Mouse (Mus musculus) MEL (cell line): Measurements from ENCODE around the gene Ldlrap1. TPM values are rescaled to one million over a fixed set of nuclear protein-coding genes. Genes with fewer than 3 reads are reported as not detected.

Experiments
- DNase-seq: peaks from one replicate; pipeline ENCODE4 v3.0.0; 2011; ENCODE audit warnings: low read depth, low spot score
- H3K27ac ChIP-seq: 2 replicates; pipeline ENCODE4 v1.5.1; 2012; ENCODE audit warnings: low read depth, mild to moderate bottlenecking, control low read depth, low read length, moderate library complexity; ENCODE audit not compliant: control insufficient read depth
- H3K27me3 ChIP-seq, 2 experiments: fragments of 150-350 bp in 1 of 2; sonication (generic) in 1 of 2; 2 replicates each; pipeline ENCODE4 v1.6.1; 2012; ENCODE audit warnings: low read length in 2 of 2, mild to moderate bottlenecking in 2 of 2, improper control_type of control experiment in 1 of 2, moderate library complexity in 1 of 2; ENCODE audit not compliant: insufficient read depth in 2 of 2, control insufficient read depth in 1 of 2
- H3K36me3 ChIP-seq, 2 experiments: 2 replicates each; pipeline ENCODE4 v1.6.1; 2012 to 2014; ENCODE audit warnings: low read length in 2 of 2, improper control_type of control experiment in 1 of 2, inconsistent platforms in 1 of 2, mild to moderate bottlenecking in 1 of 2; ENCODE audit not compliant: insufficient read depth in 2 of 2, control insufficient read depth in 1 of 2
- H3K4me1 ChIP-seq, 2 experiments: fragments of 150-350 bp in 1 of 2; sonication (generic) in 1 of 2; 2 replicates each; pipeline ENCODE4 v1.6.1; 2012; ENCODE audit warnings: low read length in 2 of 2, improper control_type of control experiment in 1 of 2, mild to moderate bottlenecking in 1 of 2; ENCODE audit not compliant: insufficient read depth in 2 of 2, control insufficient read depth in 1 of 2
- H3K4me3 ChIP-seq, 2 experiments: fragments of 150-350 bp in 1 of 2; sonication (generic) in 1 of 2; 2 replicates each; pipeline ENCODE4 v1.5.1; 2012; ENCODE audit warnings: low read depth in 2 of 2, low read length in 2 of 2, mild to moderate bottlenecking in 2 of 2, moderate library complexity in 2 of 2, control low read depth in 1 of 2, improper control_type of control experiment in 1 of 2; ENCODE audit not compliant: control insufficient read depth in 1 of 2, insufficient read depth in 1 of 2
- H3K79me2 ChIP-seq: 2 replicates; pipeline ENCODE4 v1.6.1; 2012; ENCODE audit warnings: mild to moderate bottlenecking, low read length, moderate library complexity; ENCODE audit not compliant: control insufficient read depth, poor library complexity, insufficient read depth
- H3K9ac ChIP-seq: 2 replicates; pipeline ENCODE4 v1.6.1; 2012; ENCODE audit warnings: low read depth, mild to moderate bottlenecking, control low read depth, low read length, moderate library complexity; ENCODE audit not compliant: control insufficient read depth, poor library complexity, severe bottlenecking
- H3K9me3 ChIP-seq: fragments of 150-350 bp; sonication (generic); replicated peaks from 2 replicates; pipeline ENCODE4 v1.6.1; 2012; ENCODE audit warnings: mild to moderate bottlenecking, low read length, improper control_type of control experiment, moderate library complexity; ENCODE audit not compliant: insufficient read depth
- BHLHE40 ChIP-seq: IDR thresholded peaks from 2 replicates; pipeline ENCODE4 v1.6.1; 2012; ENCODE audit warnings: low read depth, mild to moderate bottlenecking, inconsistent platforms, low read length, improper control_type of control experiment, borderline replicate concordance
- E2F4 ChIP-seq: IDR thresholded peaks from 2 replicates; pipeline ENCODE4 v1.6.1; 2011; ENCODE audit warnings: low read depth, low read length, improper control_type of control experiment, borderline replicate concordance
- ELF1 ChIP-seq: IDR thresholded peaks from 2 replicates; pipeline ENCODE4 v1.6.1; 2014; ENCODE audit warnings: low read depth, mild to moderate bottlenecking, inconsistent platforms, low read length, improper control_type of control experiment, moderate library complexity
- GATA1 ChIP-seq: IDR thresholded peaks from 2 replicates; pipeline ENCODE4 v1.6.1; 2011; ENCODE audit warnings: low read depth, low read length, improper control_type of control experiment
- HCFC1 ChIP-seq: IDR thresholded peaks from 2 replicates; pipeline ENCODE4 v1.6.1; 2012; ENCODE audit warnings: low read depth, mild to moderate bottlenecking, inconsistent platforms, low read length, improper control_type of control experiment, moderate library complexity
- JUND ChIP-seq: IDR thresholded peaks from 2 replicates; pipeline ENCODE4 v1.6.1; 2011; ENCODE audit warnings: low read depth, mild to moderate bottlenecking, improper control_type of control experiment, low read length
- KAT2A ChIP-seq: conservative IDR thresholded peaks from 2 replicates; pipeline ENCODE4 v1.6.1; 2012; ENCODE audit warnings: low read depth, low read length, improper control_type of control experiment, inconsistent platforms
- MAFK ChIP-seq: IDR thresholded peaks from 2 replicates; pipeline ENCODE4 v1.6.1; 2011; ENCODE audit warnings: low read depth, mild to moderate bottlenecking, low read length, improper control_type of control experiment, borderline replicate concordance
- MAX ChIP-seq: IDR thresholded peaks from 2 replicates; pipeline ENCODE4 v1.6.1; 2011; ENCODE audit warnings: low read length, improper control_type of control experiment
- MEF2A ChIP-seq: IDR thresholded peaks from 2 replicates; pipeline ENCODE4 v1.6.1; 2014; ENCODE audit warnings: low read depth, mild to moderate bottlenecking, inconsistent platforms, low read length, improper control_type of control experiment; ENCODE audit not compliant: poor library complexity, insufficient replicate concordance, severe bottlenecking; ENCODE audit errors: extremely low read depth
- MXI1 ChIP-seq: IDR thresholded peaks from 2 replicates; pipeline ENCODE4 v1.6.1; 2011; ENCODE audit warnings: mild to moderate bottlenecking, low read depth, low read length, improper control_type of control experiment
- MYC ChIP-seq: IDR thresholded peaks from 2 replicates; pipeline ENCODE4 v1.6.1; 2011; ENCODE audit warnings: low read depth, mild to moderate bottlenecking, low read length, improper control_type of control experiment, moderate library complexity
- NRF1 ChIP-seq: IDR thresholded peaks from 2 replicates; pipeline ENCODE4 v1.6.1; 2014; ENCODE audit warnings: low read depth, mild to moderate bottlenecking, inconsistent platforms, low read length, improper control_type of control experiment, moderate library complexity; ENCODE audit not compliant: poor library complexity, insufficient read depth, severe bottlenecking
- POLR2A ChIP-seq, 2 experiments: IDR thresholded peaks; 2 replicates each; pipeline ENCODE4 v1.6.1; 2011 to 2012; ENCODE audit warnings: low read length in 2 of 2, mild to moderate bottlenecking in 2 of 2, control low read depth in 1 of 2, improper control_type of control experiment in 1 of 2, low read depth in 1 of 2, moderate library complexity in 1 of 2; ENCODE audit not compliant: control insufficient read depth in 1 of 2, insufficient read depth in 1 of 2, poor library complexity in 1 of 2
- POLR2AphosphoS2 ChIP-seq: IDR thresholded peaks from 2 replicates; pipeline ENCODE4 v1.6.1; 2011; ENCODE audit warnings: low read length, improper control_type of control experiment
- RCOR1 ChIP-seq: IDR thresholded peaks from 2 replicates; pipeline ENCODE4 v1.6.1; 2012; ENCODE audit warnings: low read depth, mild to moderate bottlenecking, inconsistent platforms, low read length, improper control_type of control experiment
- TBP ChIP-seq: IDR thresholded peaks from 2 replicates; pipeline ENCODE4 v1.8.0; 2011; ENCODE audit warnings: low read depth, low read length, improper control_type of control experiment
- TCF12 ChIP-seq: IDR thresholded peaks from 2 replicates; pipeline ENCODE4 v1.6.1; 2014; ENCODE audit warnings: low read depth, mild to moderate bottlenecking, inconsistent platforms, low read length, improper control_type of control experiment, moderate library complexity
- USF1 ChIP-seq: IDR thresholded peaks from 2 replicates; pipeline ENCODE4 v1.6.1; 2014; ENCODE audit warnings: low read depth, mild to moderate bottlenecking, inconsistent platforms, low read length, improper control_type of control experiment, moderate library complexity
- USF2 ChIP-seq, 2 experiments: IDR thresholded peaks; 2 replicates each; pipeline ENCODE4 v1.6.1; 2011 to 2012; ENCODE audit warnings: improper control_type of control experiment in 2 of 2, low read length in 2 of 2, borderline replicate concordance in 1 of 2, inconsistent platforms in 1 of 2, low read depth in 1 of 2, mild to moderate bottlenecking in 1 of 2; ENCODE audit not compliant: insufficient read depth in 1 of 2
- ZC3H11A ChIP-seq: IDR thresholded peaks from 2 replicates; pipeline ENCODE4 v1.6.1; 2012; ENCODE audit warnings: low read depth, mild to moderate bottlenecking, inconsistent platforms, low read length, improper control_type of control experiment
- ZMIZ1 ChIP-seq: IDR thresholded peaks from 2 replicates; pipeline ENCODE4 v1.6.1; 2012; ENCODE audit warnings: low read depth, mild to moderate bottlenecking, inconsistent platforms, low read length, improper control_type of control experiment, moderate library complexity
- polyA plus RNA-seq, 2 experiments: library from polyadenylated mRNA; stranded (reverse) in 1 of 2; unstranded in 1 of 2; fragments of >175 nt in 1 of 2; fragments of >200 nt in 1 of 2; gene quantifications; 2 replicates each; pipeline versions ENCODE4 v1.2.1 to v1.2.4; 2012; ENCODE audit warnings: low replicate concordance in 2 of 2, low read depth in 1 of 2; ENCODE audit not compliant: insufficient read length in 2 of 2, insufficient read depth in 1 of 2, missing spikeins in 1 of 2
- total RNA-seq: library from RNA; depleted of rRNA; stranded (reverse); fragments of 300-350 nt; gene quantifications from 2 replicates; pipeline ENCODE4 v1.2.3, GENCODE M21; 2012

Ldlrap1 gene
- total and polyA plus RNA-seq, 3 experiments = 23.7 to 24.8 TPM; not detected in 1

GRCm38 (mm10) chr4:134758367-134758766, 9.5 kb downstream of the Ldlrap1 start:
- no peak for TF ChIP-seq MAX
- TF ChIP-seq POLR2A (IDR thresholded peaks at IDR 0.05; ENCODE audit: control insufficient read depth in 1 of 2, insufficient read depth in 1 of 2, low read depth in 1 of 2, low read length in 2 of 2, poor library complexity in 1 of 2) = no peak
- no peak for TF ChIP-seq TCF12
- TF ChIP-seq MAFK = no peak
- TF ChIP-seq POLR2AphosphoS2 = no peak
- TF ChIP-seq USF1 = no peak
- no peak for TF ChIP-seq ZMIZ1
- TF ChIP-seq NRF1 = no peak
- no peak for TF ChIP-seq MXI1
- no peak for TF ChIP-seq MYC
- TF ChIP-seq BHLHE40 = no peak
- TF ChIP-seq E2F4 = no peak
- no peak for TF ChIP-seq ZC3H11A
- TF ChIP-seq KAT2A = no peak
- no peak for TF ChIP-seq USF2 (IDR thresholded peaks at IDR 0.05; ENCODE audit: borderline replicate concordance in 1 of 2, insufficient read depth in 1 of 2, low read depth in 1 of 2, low read length in 2 of 2)
- TF ChIP-seq JUND = no peak
- no peak for TF ChIP-seq GATA1
- TF ChIP-seq ELF1 = no peak
- no peak for TF ChIP-seq RCOR1
- no peak for TF ChIP-seq MEF2A
- TF ChIP-seq, all 39 proteins: peak for 0
- Histone ChIP-seq H3K4me1 (peaks cover 23 to 43% of the 10 kb centered on the region in 2 experiments), H3K9me3 (no peaks in the 10 kb centered on the region), H3K4me3 (no peak overlapping the region), H3K36me3 (peaks cover 0 to 34% of the 10 kb centered on the region in 2 experiments; a peak in 3 of 4 replicates), H3K79me2 (peaks cover 31% of the 10 kb centered on the region), H3K27me3 (no peaks in the 10 kb centered on the region), H3K9ac (no peak overlapping the region), H3K27ac (no peak overlapping the region)
- peak; percentile 29 for DNase-seq

DNA sequence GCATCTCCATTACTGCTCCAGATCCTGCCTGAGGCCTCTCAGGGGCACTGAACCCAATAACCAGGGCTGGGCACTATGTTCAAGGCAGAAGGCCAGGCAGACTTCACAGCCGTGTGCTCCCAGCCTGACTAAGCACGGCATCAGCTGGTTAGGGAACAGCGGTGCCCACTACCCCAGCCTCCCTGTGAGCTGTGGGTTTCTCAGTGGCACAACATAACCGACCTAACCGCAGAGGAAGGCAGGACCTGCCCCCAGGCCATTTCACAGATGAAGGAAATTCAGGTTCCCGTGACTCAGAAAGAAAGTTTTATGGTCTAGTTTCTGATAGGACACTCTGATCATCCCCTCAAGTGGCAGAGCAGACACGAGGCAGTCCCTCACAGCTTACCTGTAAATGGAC, 10.9 kb downstream of the Ldlrap1 start:
- peaks cover 19% of the 10 kb centered on the region for H3K79me2 ChIP-seq
- TF ChIP-seq USF1 = no peak
- no peak for TF ChIP-seq ELF1
- TF ChIP-seq HCFC1 = no peak
- no peak for TF ChIP-seq TBP
- no peak for TF ChIP-seq JUND
- TF ChIP-seq NRF1 = no peak
- TF ChIP-seq, all 39 proteins: peak for 0
- H3K4me3 ChIP-seq = no peak overlapping the region
- peaks cover 0 to 23% of the 10 kb centered on the region in 2 experiments; a peak in 3 of 4 replicates for H3K36me3 ChIP-seq
- H3K27ac ChIP-seq = no peak overlapping the region
- H3K4me1 ChIP-seq = peaks cover 17 to 31% of the 10 kb centered on the region in 2 experiments
- H3K9ac ChIP-seq = no peak overlapping the region
- no peaks in the 10 kb centered on the region for H3K9me3 ChIP-seq
- no peaks in the 10 kb centered on the region for H3K27me3 ChIP-seq
- DNase-seq = no peak
